Mouse (Mus musculus) testis, postnatal 10 days (tissue): ENCODE measurements around the gene Slc25a29.
"Not testable (repeated sequence)": the region's sequence is repeated elsewhere in the genome, so short reads cannot be mapped to it uniquely, and the experiment has no call there.

Experiments used
- DNase-seq: peaks from one replicate; pipeline ENCODE4 v3.0.0; 2021; ENCODE audit warnings: low spot score

The Slc25a29 gene

GRCm38 (mm10) chr12:108835840-108836409 lies at the start of gene Slc25a29, which contains the start of gene Slc25a47:
Gene Slc25a29 (minus strand): TSS chr12:108835883.
Gene Slc25a47 (plus strand): TSS chr12:108836046.
- DNase-seq, result peak; percentile 97

- DNase-seq, result no peak
These were observed 47.1 kb upstream of the Slc25a29 start for GRCm38 (mm10) chr12:108882776-108883175.

- DNase-seq, result no peak
These were observed 45.5 kb upstream of the Slc25a29 start for GRCm38 (mm10) chr12:108881192-108881591.

- no peak for DNase-seq
These were observed 44.9 kb upstream of the Slc25a29 start for GRCm38 (mm10) chr12:108880606-108881005.

GRCm38 (mm10) chr12:108879138-108879537 lies 43.5 kb upstream of the Slc25a29 start:
- no peak for DNase-seq

- DNase-seq, result no peak
These were observed 37.4 kb upstream of the Slc25a29 start for GRCm38 (mm10) chr12:108873122-108873521.

- no peak for DNase-seq
These were observed 33.9 kb upstream of the Slc25a29 start for GRCm38 (mm10) chr12:108869575-108869974.

GRCm38 (mm10) chr12:108865007-108865494 lies 29.4 kb upstream of the Slc25a29 start:
- DNase-seq, result no peak

- no peak for DNase-seq
These were observed 22.8 kb upstream of the Slc25a29 start for GRCm38 (mm10) chr12:108858486-108858885.

- no peak for DNase-seq
These were observed 22.0 kb upstream of the Slc25a29 start for GRCm38 (mm10) chr12:108857589-108858184.

- DNase-seq, result no peak
These were observed 21.4 kb upstream of the Slc25a29 start for GRCm38 (mm10) chr12:108857109-108857508.

- DNase-seq, result no peak
These were observed 20.5 kb upstream of the Slc25a29 start for GRCm38 (mm10) chr12:108856186-108856585.

GRCm38 (mm10) chr12:108855081-108855480 lies 19.4 kb upstream of the Slc25a29 start:
- DNase-seq, result no peak

GRCm38 (mm10) chr12:108852822-108853221 lies 17.1 kb upstream of the Slc25a29 start:
- no peak for DNase-seq

GRCm38 (mm10) chr12:108850886-108851285 lies 15.2 kb upstream of the Slc25a29 start:
- DNase-seq, result no peak

GRCm38 (mm10) chr12:108850129-108850528 lies 14.4 kb upstream of the Slc25a29 start:
- DNase-seq, result no peak

- no peak for DNase-seq
These were observed 13.9 kb upstream of the Slc25a29 start for GRCm38 (mm10) chr12:108849488-108850022.

GRCm38 (mm10) chr12:108848033-108848432 lies 12.3 kb upstream of the Slc25a29 start:
- not testable (repeated sequence) for DNase-seq

- no peak for DNase-seq
These were observed 7.0 kb upstream of the Slc25a29 start for GRCm38 (mm10) chr12:108842663-108843062.

GRCm38 (mm10) chr12:108841181-108841580 lies 5.5 kb upstream of the Slc25a29 start:
- DNase-seq, result no peak

- no peak for DNase-seq
These were observed 1.0 kb upstream of the Slc25a29 start for GRCm38 (mm10) chr12:108836722-108837121.

GRCm38 (mm10) chr12:108835208-108835839 lies 359 bp downstream of the Slc25a29 start:
- DNase-seq, result no peak

GRCm38 (mm10) chr12:108834786-108835185 lies 897 bp downstream of the Slc25a29 start:
- no peak for DNase-seq
